Mouse (Mus musculus): ENCODE measurements around the gene Rbfox2. TPM values are rescaled to one million over a fixed set of nuclear protein-coding genes. Genes with fewer than 3 reads are reported as not detected.
"Not testable (repeated sequence)": the region's sequence is repeated elsewhere in the genome, so short reads cannot be mapped to it uniquely, and the experiment has no call there.

Gene Rbfox2
- 51.4 and 54.9 TPM in 2 replicates for total RNA-seq (2021)
- long read RNA-seq, experiment 1, partial matches to known transcripts, result 3 of 14 reads
- long read RNA-seq, experiment 1, other reads (novel, unspliced or antisense), result 10 of 14 reads
- long read RNA-seq, experiment 2, full-length matches to known transcripts, result 6 of 23 reads
- long read RNA-seq, experiment 2, partial matches to known transcripts, result 0 of 23 reads
- long read RNA-seq, experiment 2, other reads (novel, unspliced or antisense), result 17 of 23 reads

DNA sequence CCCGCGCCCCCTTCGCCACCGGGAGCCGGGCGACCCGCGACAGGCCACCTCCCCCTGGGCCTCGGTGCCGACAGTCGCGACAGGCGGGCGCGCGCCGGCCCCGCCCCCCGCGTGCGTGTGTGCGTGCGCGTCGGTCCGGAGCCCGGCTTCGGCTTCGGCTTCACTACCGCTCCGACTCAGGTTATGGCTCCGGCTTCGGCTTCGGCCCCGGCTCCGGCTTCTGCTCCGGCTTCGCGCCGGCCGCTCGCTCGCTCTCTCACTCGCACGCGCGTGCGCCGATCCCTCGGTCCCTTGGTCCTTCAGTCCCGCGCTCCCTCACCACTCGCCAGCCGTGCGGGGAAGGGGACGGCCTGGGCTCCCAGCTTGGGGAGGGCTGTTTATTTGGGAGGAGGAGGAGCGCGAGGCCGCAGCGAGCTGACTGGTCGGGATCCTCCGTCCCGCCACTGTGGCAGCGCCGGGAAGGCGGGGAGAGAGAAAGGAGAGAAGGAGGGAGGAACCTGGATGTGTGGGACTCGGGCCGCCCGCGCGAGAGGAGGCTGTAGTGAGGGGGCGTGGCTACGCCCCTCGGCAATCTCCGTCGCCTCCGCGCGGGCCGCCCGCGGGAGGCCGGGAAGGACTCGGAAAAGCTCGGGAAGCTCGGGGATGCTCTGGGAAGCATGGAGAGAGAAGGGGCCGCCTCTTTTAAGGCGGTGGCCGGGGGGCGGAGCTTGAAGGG, at the start of gene Rbfox2:
Rbfox2 (minus strand) TSS at position 458 of the 715 bp plus-strand sequence.
- DNase-seq, result peak; percentile 97

DNA sequence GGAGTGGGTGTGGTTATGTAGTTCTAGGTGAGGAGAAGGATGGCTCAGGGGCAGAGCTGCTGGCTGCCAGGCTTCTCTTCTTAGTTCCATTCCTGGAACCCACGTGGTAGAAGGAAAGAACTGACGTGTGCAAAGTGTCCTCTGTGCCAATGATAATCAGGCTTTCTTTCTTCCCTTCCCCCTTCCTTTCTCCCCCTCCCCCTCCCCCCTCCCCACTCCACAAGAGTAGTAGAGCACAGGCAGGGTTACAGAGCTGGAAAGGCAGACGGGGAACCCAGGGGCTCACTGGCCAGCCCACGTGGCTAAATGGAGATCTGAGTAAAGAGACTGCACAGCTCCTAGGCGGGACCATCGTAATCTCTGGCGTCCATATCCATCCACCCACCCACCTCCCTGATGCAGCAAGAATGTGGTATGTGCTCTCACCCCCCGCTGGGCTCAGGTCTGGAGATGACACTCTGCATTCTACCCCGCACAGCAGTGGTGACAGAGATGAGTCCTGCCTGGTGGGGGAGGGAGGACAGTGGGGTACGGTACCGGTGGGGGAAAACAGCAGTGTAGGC, 49.5 kb upstream of the Rbfox2 start:
- no peak for DNase-seq

DNA sequence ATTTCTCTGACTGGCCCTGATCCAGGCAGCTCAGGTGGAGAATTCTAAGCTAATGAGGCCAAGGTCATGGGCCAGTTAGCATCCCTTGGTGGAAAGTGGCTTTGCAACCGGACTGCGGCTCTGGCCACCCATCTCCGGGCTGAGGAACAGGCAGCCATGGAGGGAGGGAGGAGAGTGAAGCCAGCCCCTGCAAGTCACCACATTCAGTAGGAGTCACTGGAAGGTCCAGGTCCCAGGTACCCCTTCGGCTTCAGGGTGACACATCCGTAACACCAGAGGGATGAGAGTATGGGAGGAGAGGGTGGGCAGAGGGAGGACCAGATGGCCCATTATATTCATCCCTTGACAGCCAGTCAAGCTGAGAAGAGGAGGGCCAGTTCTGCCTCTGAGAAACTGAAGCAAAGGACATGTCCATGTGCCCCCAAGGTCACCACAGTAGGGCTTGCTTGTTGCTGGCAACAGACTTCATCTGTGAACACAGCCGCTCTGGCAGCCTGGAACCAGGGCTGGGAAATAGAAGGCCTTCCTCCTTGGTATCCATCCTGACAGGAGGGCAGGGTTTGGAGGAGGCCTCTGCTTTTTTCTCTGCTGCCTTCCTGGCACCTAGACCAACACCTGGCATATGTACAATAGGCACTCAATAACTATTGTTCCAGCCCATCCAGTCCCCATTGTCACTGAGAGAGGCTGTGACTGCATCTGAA, 48.2 kb upstream of the Rbfox2 start:
- peak; percentile 34 for DNase-seq

DNA sequence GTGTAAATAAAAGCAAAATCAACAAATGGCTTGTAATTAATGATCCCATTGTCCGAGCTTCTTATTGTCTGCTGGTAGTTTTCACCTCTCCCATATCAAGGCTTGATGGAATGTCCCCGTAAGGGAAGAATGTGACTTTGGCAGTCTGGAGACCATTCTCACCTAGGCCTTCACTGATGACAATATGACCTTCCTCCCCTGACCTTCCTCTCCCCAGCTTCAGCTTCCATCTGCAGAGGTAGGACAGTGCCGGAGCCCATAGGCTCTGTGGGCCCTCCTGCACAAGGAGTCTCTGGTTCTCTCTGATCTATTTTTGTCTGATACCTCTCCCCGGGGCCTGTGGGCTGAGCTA, 47.7 kb upstream of the Rbfox2 start:
- no peak for DNase-seq

- DNase-seq, result no peak
Measured at GRCm38 (mm10) chr15:77353764-77354163, 47.0 kb upstream of the Rbfox2 start.

DNA sequence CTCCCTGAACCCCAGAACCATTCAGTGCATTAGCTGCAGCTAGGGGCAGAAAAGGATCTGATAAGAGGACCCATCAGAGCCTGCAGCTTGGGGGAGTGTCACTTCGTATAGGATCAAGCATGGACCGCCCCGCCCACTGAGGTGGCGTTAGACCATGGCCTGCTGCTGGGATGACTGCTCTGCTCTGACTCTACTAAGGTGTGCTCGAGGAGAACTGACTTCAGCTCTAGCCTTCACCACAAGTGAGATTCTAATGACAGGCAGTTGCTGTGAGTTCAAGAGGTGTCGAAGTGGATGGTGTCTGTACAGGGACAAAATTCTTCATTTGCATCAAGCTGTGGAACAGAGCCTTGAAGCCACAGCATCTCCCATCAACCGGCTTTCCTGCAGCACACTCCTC, 46.1 kb upstream of the Rbfox2 start:
- no peak for DNase-seq

GRCm38 (mm10) chr15:77350117-77350516, 43.3 kb upstream of the Rbfox2 start:
- no peak for DNase-seq

- DNase-seq, result no peak
Measured at GRCm38 (mm10) chr15:77348146-77348545, 41.3 kb upstream of the Rbfox2 start.

GRCm38 (mm10) chr15:77344127-77345125, 37.6 kb upstream of the Rbfox2 start:
- peak; percentile 21 for DNase-seq

- DNase-seq, result peak; percentile 88
Measured at GRCm38 (mm10) chr15:77343527-77344091, 36.8 kb upstream of the Rbfox2 start.

DNA sequence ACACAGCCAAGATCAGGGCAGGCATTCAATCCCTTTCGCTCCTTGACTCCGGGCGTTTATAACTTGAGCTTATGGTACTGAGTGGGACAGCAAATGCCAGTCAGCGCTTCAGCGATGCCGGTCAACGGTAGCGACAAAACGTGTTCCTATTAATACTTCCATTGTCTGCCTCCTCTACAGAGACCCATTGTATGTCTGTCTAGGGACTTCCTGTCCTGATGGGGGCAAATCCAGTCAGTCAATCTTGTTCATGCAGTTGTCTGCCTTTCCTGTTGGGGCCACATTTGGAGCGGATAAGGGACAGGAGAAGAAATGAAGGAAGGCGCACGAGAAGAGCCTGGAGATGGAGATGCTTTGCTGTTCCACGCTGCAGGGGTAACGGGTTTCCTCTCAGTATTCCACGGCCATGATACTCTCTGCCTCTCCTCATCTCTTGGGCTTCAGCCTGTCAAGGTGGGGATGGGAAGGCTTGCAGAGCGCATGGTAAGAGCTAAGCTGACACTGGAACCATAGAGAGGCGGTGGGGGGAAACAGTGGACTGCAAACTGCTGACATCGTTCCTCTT, 36.2 kb upstream of the Rbfox2 start:
- DNase-seq, result no peak

GRCm38 (mm10) chr15:77342005-77342404, 35.2 kb upstream of the Rbfox2 start:
- DNase-seq, result no peak

DNA sequence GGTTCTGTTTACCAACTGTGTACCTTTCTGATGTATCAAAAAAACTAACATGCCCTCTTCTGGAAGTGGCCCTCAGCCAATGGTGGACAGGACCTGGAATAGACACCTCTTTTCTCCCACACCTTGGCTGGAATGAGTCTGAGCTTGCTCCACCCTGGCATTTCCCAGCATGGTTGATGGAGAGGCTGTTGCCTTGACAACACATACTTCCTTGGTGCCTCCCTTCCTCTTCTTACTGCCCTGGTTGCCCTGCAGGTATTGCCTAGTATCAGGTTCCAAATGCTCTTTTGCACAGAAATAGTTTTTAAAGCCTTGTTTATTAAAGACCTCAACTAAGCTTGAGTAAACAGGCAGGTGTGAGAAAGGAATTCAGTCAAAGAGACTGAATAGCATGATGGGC, 33.8 kb upstream of the Rbfox2 start:
- DNase-seq, result no peak

- no peak for DNase-seq
Measured at GRCm38 (mm10) chr15:77338924-77339429, 32.2 kb upstream of the Rbfox2 start.

GRCm38 (mm10) chr15:77338451-77338850, 31.6 kb upstream of the Rbfox2 start:
- DNase-seq, result no peak

- DNase-seq, result no peak
Measured at GRCm38 (mm10) chr15:77337926-77338325, 31.1 kb upstream of the Rbfox2 start.

GRCm38 (mm10) chr15:77336968-77337341, 30.2 kb upstream of the Rbfox2 start:
- no peak for DNase-seq

GRCm38 (mm10) chr15:77336287-77336967, 29.6 kb upstream of the Rbfox2 start:
- peak; percentile 94 for DNase-seq

GRCm38 (mm10) chr15:77335185-77335584, 28.4 kb upstream of the Rbfox2 start:
- not testable (repeated sequence) for DNase-seq

- peak; percentile 78 for DNase-seq
Measured at GRCm38 (mm10) chr15:77332272-77332991, 25.6 kb upstream of the Rbfox2 start.
